Mouse (Mus musculus) thymus, adult 2 months (tissue): Measurements from ENCODE around the gene Adat1. TPM values are rescaled to one million over a fixed set of nuclear protein-coding genes. Genes with fewer than 3 reads are reported as not detected.
"Not testable (repeated sequence)": the region's sequence is repeated elsewhere in the genome, so short reads cannot be mapped to it uniquely, and the experiment has no call there.

Experiments used
- DNase-seq: peaks from one replicate; pipeline ENCODE4 v3.0.0; 2021
- H3K27ac ChIP-seq: fragments of 200-500 bp; 2 replicates; pipeline ENCODE4 v1.5.1; 2012; ENCODE audit warnings: low read length, control low read depth; ENCODE audit not compliant: control insufficient read depth, insufficient read depth
- H3K27me3 ChIP-seq: fragments of 200-500 bp; 2 replicates; pipeline ENCODE4 v1.6.1; 2012; ENCODE audit warnings: mild to moderate bottlenecking, low read length, moderate library complexity, mixed read lengths; ENCODE audit not compliant: control insufficient read depth, insufficient read depth
- H3K36me3 ChIP-seq: fragments of 200-500 bp; 2 replicates; pipeline ENCODE4 v1.6.1; 2012; ENCODE audit warnings: mild to moderate bottlenecking, low read length, moderate library complexity; ENCODE audit not compliant: control insufficient read depth, insufficient read depth
- H3K4me1 ChIP-seq: fragments of 200-500 bp; replicated peaks from 2 replicates; pipeline ENCODE4 v1.6.1; 2012; ENCODE audit warnings: low read length; ENCODE audit not compliant: control insufficient read depth, insufficient read depth
- H3K4me3 ChIP-seq: fragments of 200-500 bp; 2 replicates; pipeline ENCODE4 v1.5.1; 2012; ENCODE audit warnings: mild to moderate bottlenecking, low read length, control low read depth, moderate library complexity; ENCODE audit not compliant: control insufficient read depth, insufficient read depth
- CTCF ChIP-seq: fragments of 200-500 bp; IDR thresholded peaks from 2 replicates; pipeline ENCODE4 v1.5.1; 2012; ENCODE audit warnings: mild to moderate bottlenecking, control low read depth, low read length, moderate library complexity, borderline replicate concordance; ENCODE audit not compliant: control insufficient read depth, poor library complexity, insufficient read depth; ENCODE audit errors: extremely low read depth
- POLR2A ChIP-seq: fragments of 200-500 bp; IDR thresholded peaks from 2 replicates; pipeline ENCODE4 v1.6.1; 2012; ENCODE audit warnings: mild to moderate bottlenecking, low read length, control low read depth, moderate library complexity; ENCODE audit not compliant: control insufficient read depth, poor library complexity, insufficient read depth; ENCODE audit errors: extremely low read depth
- WGBS: fragments of 180-500 bp; shearing (Covaris S2); methylation state at CpG from one replicate; pipeline ENCODE4 v1.1.7; 2018; 5-methylcytosine and 5-hydroxymethylcytosine counted together
- polyA plus RNA-seq: library from polyadenylated mRNA; depleted of rRNA; stranded (reverse); fragments of >200 nt; gene quantifications from 2 replicates; pipeline ENCODE4 v1.2.3, GENCODE M21; 2012

The Adat1 gene
- polyA plus RNA-seq, 1 experiment = 4.0 TPM

DNA sequence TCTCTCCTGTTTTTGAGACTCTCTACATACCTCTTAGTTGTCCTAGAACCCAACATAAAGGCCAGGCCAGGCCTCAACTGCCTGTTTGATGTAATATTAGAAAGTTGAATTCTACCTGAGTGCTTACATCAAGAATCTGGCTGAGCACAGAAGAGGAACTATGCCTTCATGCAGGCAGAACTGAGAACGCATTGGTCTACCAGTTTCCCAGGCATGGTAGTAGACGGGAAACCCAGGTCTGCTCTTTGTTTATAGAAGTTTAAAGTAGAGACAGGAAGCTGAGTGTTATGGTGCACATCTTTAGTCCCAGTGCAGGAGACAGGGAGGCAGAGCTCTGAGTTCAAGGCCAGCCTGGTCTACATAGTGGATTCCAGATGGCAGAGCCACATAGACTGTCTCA, 45.0 kb downstream of the Adat1 start:
- H3K27ac ChIP-seq = no peak overlapping the region
- H3K36me3 ChIP-seq = peaks cover 32% of the 10 kb centered on the region
- H3K27me3 ChIP-seq = no peaks in the 10 kb centered on the region
- TF ChIP-seq CTCF = no peak
- TF ChIP-seq POLR2A = no peak
- H3K4me3 ChIP-seq = no peak overlapping the region
- H3K4me1 ChIP-seq = peaks cover 1% of the 10 kb centered on the region; the same call in 1 of the 2 replicates
- no peak for DNase-seq
- 78% methylated on average over 2 of the region's 2 CpGs for WGBS

DNA sequence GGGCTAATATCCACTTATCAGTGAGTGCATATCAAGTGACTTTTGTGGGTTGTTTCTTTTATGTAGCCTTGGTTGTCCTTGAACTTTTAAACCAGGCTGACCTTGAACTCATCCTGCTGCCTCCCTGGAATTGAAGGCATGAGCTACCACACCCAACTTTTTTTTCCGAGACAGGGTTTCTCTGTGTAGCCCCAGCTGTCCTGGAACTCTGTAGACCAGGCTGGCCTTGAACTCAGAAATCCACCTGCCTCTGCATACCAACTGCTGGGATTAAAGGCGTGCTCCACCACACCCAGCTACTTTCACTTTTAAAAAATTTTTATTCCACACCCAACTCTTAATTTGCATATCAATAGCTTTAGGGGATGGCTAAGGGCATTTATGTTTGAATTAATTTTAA, 48.6 kb downstream of the Adat1 start:
- DNase-seq = no peak
- H3K36me3 ChIP-seq = peaks cover 24% of the 10 kb centered on the region

GRCm38 (mm10) chr8:111941101-111941454, 51.0 kb downstream of the Adat1 start:
- Histone ChIP-seq H3K36me3 (peaks cover 15% of the 10 kb centered on the region), H3K4me3 (peak overlapping the region; percentile 95), H3K27ac (0 out of 2 replicates have a peak overlapping the region, but pooled peaks have one; percentile 20), H3K27me3 (no peaks in the 10 kb centered on the region), H3K4me1 (peaks cover 14% of the 10 kb centered on the region)
- peak; percentile 53 for DNase-seq
- TF ChIP-seq CTCF (no peak), POLR2A (no peak)
- under 1% methylated on average over 23 of the region's 23 CpGs for WGBS

More for the DNA sequence above, 48.6 kb downstream of the Adat1 start:
- H3K4me1 ChIP-seq = peaks cover 14% of the 10 kb centered on the region
- H3K27me3 ChIP-seq = no peaks in the 10 kb centered on the region
- 90% methylated on average over 2 of the region's 2 CpGs for WGBS
- no peak for TF ChIP-seq CTCF
- no peak for TF ChIP-seq POLR2A
- H3K27ac ChIP-seq = no peak overlapping the region
- H3K4me3 ChIP-seq = no peak overlapping the region

- Histone ChIP-seq H3K4me3 (peak within 1 kb of the TSS; percentile 95), H3K36me3 (peaks cover 13% of the 10 kb centered on the region), H3K27me3 (no peaks in the 10 kb centered on the region), H3K27ac (0 out of 2 replicates have a peak within 1 kb of the TSS, but pooled peaks have one; percentile 20), H3K4me1 (peaks cover 14% of the 10 kb centered on the region)
- WGBS = under 1% methylated on average over 65 of the region's 65 CpGs
- TF ChIP-seq POLR2A (peak; percentile 56; the same call in 1 of the 2 replicates), CTCF (0 out of 2 replicates have a peak, but pooled peaks have one; percentile 7)
- peak; percentile 96 for DNase-seq
Measured at GRCm38 (mm10) chr8:111940171-111941100, 51.7 kb downstream of the Adat1 start, which contains the start of gene Gabarapl2. Gabarapl2 (plus strand) TSS chr8:111940703.

DNA sequence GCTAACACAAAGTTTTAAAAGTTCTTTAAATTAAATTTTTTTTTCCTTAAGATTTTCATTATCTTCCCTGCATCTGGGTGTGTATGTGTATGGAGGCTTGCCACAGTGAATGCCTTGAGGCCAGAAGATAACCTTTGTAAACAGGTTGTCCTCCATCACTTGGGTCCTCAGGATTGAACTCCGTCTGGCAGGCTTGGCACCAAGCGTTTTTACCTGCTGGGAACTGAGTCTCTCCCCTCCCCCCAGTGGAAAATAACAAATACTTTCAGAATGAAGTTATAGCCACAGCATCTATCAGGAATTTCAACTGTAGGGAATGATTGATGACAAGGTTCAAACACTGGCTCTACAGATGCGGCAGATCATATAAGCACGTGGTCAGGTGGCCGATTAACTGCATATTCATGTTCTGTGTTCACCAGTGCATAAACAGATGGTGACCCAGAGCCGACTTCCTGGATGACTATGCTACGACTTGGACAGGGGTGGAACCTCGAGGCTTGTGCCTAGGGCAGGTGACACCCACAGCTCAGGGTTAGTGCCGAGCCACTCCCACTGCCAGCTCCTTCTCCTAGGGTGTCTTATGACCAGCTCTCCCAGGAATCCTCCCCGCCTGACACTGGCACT, 52.5 kb downstream of the Adat1 start:
- WGBS = 12% methylated on average over 10 of the region's 10 CpGs
- peaks cover 14% of the 10 kb centered on the region for H3K4me1 ChIP-seq
- H3K4me3 ChIP-seq = peak overlapping the region; percentile 95; the same call in 1 of the 2 replicates
- DNase-seq = no peak
- H3K27ac ChIP-seq = no peak overlapping the region
- H3K27me3 ChIP-seq = no peaks in the 10 kb centered on the region
- H3K36me3 ChIP-seq = peaks cover 7% of the 10 kb centered on the region; the same call in 1 of the 2 replicates
- TF ChIP-seq POLR2A = no peak
- TF ChIP-seq CTCF = no peak

DNA sequence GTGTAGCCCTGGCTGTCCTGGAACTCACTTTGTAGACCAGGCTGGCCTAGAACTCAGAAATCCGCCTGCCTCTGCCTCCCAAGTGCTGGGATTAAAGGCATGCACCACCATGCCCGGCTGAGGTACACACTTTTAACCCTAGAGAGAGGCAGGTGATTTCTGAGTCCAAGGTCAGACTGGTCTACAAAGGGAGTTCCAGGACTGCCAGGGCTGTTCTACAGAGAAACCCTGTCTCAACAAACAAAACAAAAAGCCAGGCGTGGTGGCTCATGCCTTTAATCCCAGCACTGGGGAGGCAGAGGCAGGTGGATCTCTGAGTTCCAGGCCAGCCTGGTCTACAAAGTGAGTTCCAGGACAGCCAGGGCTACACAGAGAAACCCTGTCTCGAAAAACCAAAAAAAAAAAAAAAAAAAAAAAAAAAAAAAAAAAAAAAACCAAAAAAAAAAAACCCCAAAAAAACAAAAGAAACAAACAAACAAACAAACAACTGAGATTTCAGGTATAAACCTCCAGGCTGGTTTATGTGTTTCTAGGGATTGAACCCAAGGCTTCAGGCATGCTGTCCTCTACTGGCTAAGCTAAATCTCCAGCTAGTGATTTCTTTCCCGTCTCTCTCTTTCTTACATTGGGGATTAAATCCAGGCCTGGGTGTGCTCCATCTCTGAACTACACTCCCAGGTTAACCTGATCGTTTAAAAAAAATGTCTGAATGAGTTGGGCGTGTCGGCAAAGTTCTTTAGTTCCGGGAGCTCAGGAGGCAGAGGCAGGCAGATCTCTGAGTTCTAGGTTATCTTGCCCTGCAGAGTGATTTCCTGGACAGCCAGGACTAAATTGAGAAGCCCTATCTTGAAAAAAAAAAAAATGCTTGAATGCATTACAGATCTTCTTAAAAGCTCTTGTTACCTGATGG, 53.8 kb downstream of the Adat1 start:
- H3K36me3 ChIP-seq, H3K27ac ChIP-seq, H3K4me3 ChIP-seq, H3K27me3 ChIP-seq, DNase-seq: not testable (repeated sequence)
- H3K4me1 ChIP-seq = peaks cover 16% of the 10 kb centered on the region
- WGBS = 93% methylated on average over 9 of the region's 9 CpGs
